Mouse (Mus musculus) brain, embryonic 14.5 days (tissue): ENCODE data around the gene Nfic. TPM values are rescaled to one million over a fixed set of nuclear protein-coding genes. Genes with fewer than 3 reads are reported as not detected.

Experiments used
- DNase-seq: peaks from one replicate; pipeline ENCODE4 v3.0.0-alpha.2; 2011; ENCODE audit warnings: low read depth
- CTCF ChIP-seq: fragments of 200-500 bp; IDR thresholded peaks from 2 replicates; pipeline ENCODE4 v1.5.1; 2012; ENCODE audit warnings: inconsistent platforms, mild to moderate bottlenecking, moderate library complexity, borderline replicate concordance; ENCODE audit not compliant: insufficient read depth, insufficient read length; ENCODE audit errors: extremely low read depth
- POLR2A ChIP-seq: fragments of 200-500 bp; IDR thresholded peaks from 2 replicates; pipeline ENCODE4 v1.6.1; 2012; ENCODE audit warnings: mild to moderate bottlenecking, inconsistent platforms, borderline replicate concordance; ENCODE audit not compliant: poor library complexity, insufficient read depth, insufficient read length, severe bottlenecking; ENCODE audit errors: extremely low read depth
- polyA plus RNA-seq: library from polyadenylated mRNA; depleted of rRNA; stranded (reverse); fragments of >200 nt; gene quantifications from 2 replicates; pipeline ENCODE4 v1.2.3, GENCODE M21; 2012

The Nfic gene
- polyA plus RNA-seq, 1 experiment: 16.7 TPM

- DNase-seq: peak; percentile 76
These were observed 26.4 kb upstream of the Nfic start for GRCm38 (mm10) chr10:81481605-81482532.

GRCm38 (mm10) chr10:81474461-81474860 lies 19.0 kb upstream of the Nfic start:
- TF ChIP-seq CTCF (no peak), POLR2A (no peak)

More at GRCm38 (mm10) chr10:81481605-81482532, 26.4 kb upstream of the Nfic start:
- TF ChIP-seq POLR2A (no peak), CTCF (no peak)

GRCm38 (mm10) chr10:81473003-81473451 lies 17.6 kb upstream of the Nfic start:
- TF ChIP-seq POLR2A (no peak), CTCF (no peak)
- DNase-seq: peak; percentile 98

More at GRCm38 (mm10) chr10:81474461-81474860, 19.0 kb upstream of the Nfic start:
- no peak for DNase-seq

GRCm38 (mm10) chr10:81472403-81473002 lies 17.1 kb upstream of the Nfic start:
- no peak for TF ChIP-seq POLR2A
- peak; percentile 83 for DNase-seq

- no peak for DNase-seq
- TF ChIP-seq POLR2A (no peak), CTCF (no peak)
These were observed 15.0 kb upstream of the Nfic start for GRCm38 (mm10) chr10:81470454-81470853.

GRCm38 (mm10) chr10:81469253-81469652 lies 13.8 kb upstream of the Nfic start:
- DNase-seq: no peak
- no peak for TF ChIP-seq CTCF
- no peak for TF ChIP-seq POLR2A

- no peak for TF ChIP-seq CTCF
- TF ChIP-seq POLR2A: no peak
- DNase-seq: no peak
These were observed 12.3 kb upstream of the Nfic start for GRCm38 (mm10) chr10:81467670-81468235.

- TF ChIP-seq POLR2A (no peak), CTCF (no peak)
- DNase-seq: no peak
These were observed 11.4 kb upstream of the Nfic start for GRCm38 (mm10) chr10:81466881-81467280.

- DNase-seq: no peak
- TF ChIP-seq POLR2A: no peak
- no peak for TF ChIP-seq CTCF
These were observed 10.6 kb upstream of the Nfic start for GRCm38 (mm10) chr10:81466066-81466465.

- no peak for DNase-seq
- TF ChIP-seq CTCF: no peak
- TF ChIP-seq POLR2A: no peak
These were observed 9.8 kb upstream of the Nfic start for GRCm38 (mm10) chr10:81465265-81465645.

GRCm38 (mm10) chr10:81464405-81465264 lies 9.2 kb upstream of the Nfic start:
- peak; percentile 73 for DNase-seq
- no peak for TF ChIP-seq CTCF
- no peak for TF ChIP-seq POLR2A

GRCm38 (mm10) chr10:81463531-81463930 lies 8.1 kb upstream of the Nfic start:
- no peak for TF ChIP-seq POLR2A
- no peak for TF ChIP-seq CTCF
- DNase-seq: no peak
